Mouse (Mus musculus) forebrain, embryonic 12.5 days (tissue): Measurements from ENCODE around the gene Tex37. TPM values are rescaled to one million over a fixed set of nuclear protein-coding genes. Genes with fewer than 3 reads are reported as not detected.

ENCODE experiments used
- ATAC-seq: fragments of 200-750 bp; cut with Nextera tagmentation; 2 replicates; pipeline ENCODE4 v1.8.0; 2017; ENCODE audit warnings: moderate TSS enrichment; ENCODE audit not compliant: low FRiP score
- H3K27ac ChIP-seq: fragments of 300-500 bp; sonication (generic); 2 replicates; pipeline ENCODE4 v1.5.1; 2016; ENCODE audit warnings: mild to moderate bottlenecking
- H3K27me3 ChIP-seq: fragments of 300-500 bp; sonication (generic); 2 replicates; pipeline ENCODE4 v1.6.1; 2016; ENCODE audit warnings: mild to moderate bottlenecking
- H3K36me3 ChIP-seq: fragments of 300-500 bp; sonication (generic); replicated peaks from 2 replicates; pipeline ENCODE4 v1.6.1; 2016; ENCODE audit warnings: mild to moderate bottlenecking
- H3K4me1 ChIP-seq: fragments of 300-500 bp; sonication (generic); 2 replicates; pipeline ENCODE4 v1.6.1; 2016
- H3K4me2 ChIP-seq: fragments of 300-500 bp; sonication (generic); 2 replicates; pipeline ENCODE4 v1.6.1; 2016; ENCODE audit warnings: mild to moderate bottlenecking, moderate library complexity
- H3K4me3 ChIP-seq: fragments of 300-500 bp; sonication (generic); replicated peaks from 2 replicates; pipeline ENCODE4 v1.5.1; 2016; ENCODE audit warnings: mild to moderate bottlenecking
- H3K9ac ChIP-seq: fragments of 300-500 bp; sonication (generic); 2 replicates; pipeline ENCODE4 v1.6.1; 2016; ENCODE audit warnings: mild to moderate bottlenecking
- H3K9me3 ChIP-seq: fragments of 300-500 bp; sonication (generic); 2 replicates; pipeline ENCODE4 v1.6.1; 2016
- WGBS: fragments of 180-500 bp; shearing (Covaris S2); methylation state at CpG from one replicate; pipeline ENCODE4 v1.1.7; 2016; 5-methylcytosine and 5-hydroxymethylcytosine counted together
- polyA plus RNA-seq: library from polyadenylated mRNA; unstranded; fragments of >200 nt; fragmentation: Nextera tagmentation; extraction: Ambion mirVana; gene quantifications from 2 replicates; pipeline ENCODE4 v1.2.1, GENCODE M21; 2016

Tex37 gene
- polyA plus RNA-seq, 1 experiment from 2014 or later, result not detected

DNA sequence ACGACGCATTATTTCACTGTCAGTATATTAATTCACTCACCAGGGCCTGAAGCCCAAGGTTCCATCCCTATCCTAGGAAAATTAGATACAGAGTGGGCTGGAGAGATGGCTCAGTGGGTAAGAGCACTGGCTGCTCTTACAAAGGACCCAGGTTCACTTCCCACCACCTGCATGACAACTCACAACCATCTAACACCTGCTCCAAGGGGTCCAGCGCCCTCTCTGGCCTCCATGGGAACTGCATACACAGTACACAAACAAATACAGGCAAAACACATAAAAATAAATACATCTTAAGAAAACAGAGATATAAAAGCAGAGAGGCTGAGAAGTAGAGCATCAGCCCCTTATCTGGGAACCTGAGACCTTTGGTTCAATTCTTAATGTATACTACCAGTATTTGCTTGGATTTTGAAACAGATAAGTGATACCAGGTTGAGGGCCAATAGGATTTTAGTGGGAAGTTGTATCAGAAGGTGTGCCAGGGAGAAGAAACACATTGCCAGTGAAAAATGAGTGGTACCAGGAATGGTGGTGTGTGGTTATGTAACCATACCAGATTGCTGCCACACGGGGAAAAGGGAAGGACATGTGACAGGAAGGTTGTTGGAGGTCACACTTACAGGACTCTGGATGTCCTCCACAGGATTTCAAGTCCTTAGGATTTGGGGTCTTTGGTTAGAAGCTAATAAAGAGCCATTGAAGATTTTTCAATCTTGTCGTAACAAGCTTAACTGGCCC is 44.5 kb downstream of the Tex37 start:
- no peak overlapping the region for H3K4me2 ChIP-seq
- H3K27me3 ChIP-seq, result no peaks in the 10 kb centered on the region
- peaks cover 4% of the 10 kb centered on the region; the same call in 1 of the 2 replicates for H3K36me3 ChIP-seq
- no peak for ATAC-seq
- 80% methylated on average over 5 of the region's 5 CpGs for WGBS
- H3K4me1 ChIP-seq, result peaks cover 20% of the 10 kb centered on the region
- no peak overlapping the region for H3K9ac ChIP-seq
- no peak overlapping the region for H3K4me3 ChIP-seq
- no peaks in the 10 kb centered on the region for H3K9me3 ChIP-seq
- H3K27ac ChIP-seq, result no peak overlapping the region

DNA sequence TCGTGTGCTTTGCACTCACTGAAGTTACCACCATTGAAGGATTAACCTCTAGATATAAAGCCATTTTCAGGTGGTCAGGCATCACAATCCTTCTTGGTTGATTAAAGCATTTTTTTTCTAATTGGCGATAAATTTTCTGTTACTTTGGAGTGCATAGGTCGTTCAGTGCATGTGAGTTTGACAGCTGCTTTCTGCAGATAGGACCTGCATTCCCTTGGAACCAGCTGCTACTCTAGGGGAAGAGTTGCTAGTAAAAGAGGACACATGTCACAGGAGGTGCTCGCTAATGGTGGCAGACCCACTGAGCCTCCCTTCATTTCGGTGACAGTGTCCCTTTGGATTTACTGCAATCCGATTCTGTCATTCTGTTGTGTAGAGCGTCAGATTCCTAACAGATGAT is 46.2 kb downstream of the Tex37 start:
- no peak overlapping the region for H3K9ac ChIP-seq
- no peaks in the 10 kb centered on the region for H3K36me3 ChIP-seq
- WGBS, result 71% methylated on average over 7 of the region's 7 CpGs
- peaks cover 16% of the 10 kb centered on the region for H3K4me1 ChIP-seq
- H3K27me3 ChIP-seq, result no peaks in the 10 kb centered on the region
- H3K9me3 ChIP-seq, result no peaks in the 10 kb centered on the region
- H3K27ac ChIP-seq, result peak overlapping the region; percentile 50; the same call in 1 of the 2 replicates
- ATAC-seq, result peak; percentile 45; the same call in 1 of the 2 replicates
- H3K4me3 ChIP-seq, result no peak overlapping the region
- H3K4me2 ChIP-seq, result no peak overlapping the region

DNA sequence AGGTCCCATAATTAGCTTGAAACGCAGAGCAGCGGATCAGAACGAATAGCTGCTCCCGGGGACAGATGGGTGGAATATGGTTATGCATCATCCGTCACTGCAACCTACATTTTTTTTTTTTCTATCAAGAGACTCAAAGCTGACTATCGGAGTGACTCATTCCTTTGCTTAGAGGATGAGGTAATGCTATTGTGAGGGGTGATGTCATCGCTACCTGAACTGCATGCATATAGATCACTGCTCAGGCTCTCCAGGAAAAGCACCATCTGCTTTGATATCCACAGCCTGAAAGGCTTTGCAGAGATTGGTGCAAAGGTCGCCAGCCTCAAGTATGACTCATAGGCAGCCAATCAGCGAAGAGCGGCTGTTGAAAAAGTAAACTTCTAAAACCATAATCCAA is 46.6 kb downstream of the Tex37 start:
- WGBS, result 54% methylated on average over 10 of the region's 10 CpGs
- H3K4me2 ChIP-seq, result peak overlapping the region; percentile 15; the same call in 1 of the 2 replicates
- ATAC-seq, result peak; percentile 88
- H3K9ac ChIP-seq, result no peak overlapping the region
- no peaks in the 10 kb centered on the region for H3K9me3 ChIP-seq
- no peaks in the 10 kb centered on the region for H3K36me3 ChIP-seq
- no peaks in the 10 kb centered on the region for H3K27me3 ChIP-seq
- H3K4me3 ChIP-seq, result no peak overlapping the region
- peak overlapping the region; percentile 50; the same call in 1 of the 2 replicates for H3K27ac ChIP-seq
- H3K4me1 ChIP-seq, result peaks cover 14% of the 10 kb centered on the region

DNA sequence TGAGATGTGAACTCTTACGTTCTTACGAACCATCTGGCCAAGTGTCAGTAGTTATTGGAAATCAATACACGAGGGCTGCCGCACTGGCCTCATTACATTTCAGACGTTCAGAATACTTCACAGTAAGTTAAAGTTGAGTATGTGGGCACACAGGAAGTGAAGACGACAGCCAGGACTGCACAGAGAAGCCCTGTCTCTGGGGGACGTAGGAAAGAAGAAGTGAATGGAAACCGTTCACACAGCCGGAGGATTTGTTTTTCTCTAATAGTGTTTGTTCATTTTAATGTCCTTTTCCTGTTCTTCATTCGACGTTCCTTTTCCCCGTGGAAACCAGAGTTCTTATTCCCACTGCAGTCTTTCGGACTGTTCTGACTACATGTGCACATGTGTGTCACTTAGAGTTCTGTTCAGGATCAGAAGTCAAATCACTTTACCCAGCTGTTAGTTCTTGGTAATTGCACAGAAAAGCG is 47.2 kb downstream of the Tex37 start:
- Histone ChIP-seq H3K27ac (0 out of 2 replicates have a peak overlapping the region, but pooled peaks have one; percentile 46), H3K4me1 (peaks cover 14% of the 10 kb centered on the region), H3K9me3 (no peaks in the 10 kb centered on the region), H3K9ac (no peak overlapping the region), H3K4me3 (no peak overlapping the region), H3K27me3 (no peaks in the 10 kb centered on the region), H3K4me2 (0 out of 2 replicates have a peak overlapping the region, but pooled peaks have one; percentile 15), H3K36me3 (no peaks in the 10 kb centered on the region)
- 76% methylated on average over 14 of the region's 14 CpGs for WGBS
- no peak for ATAC-seq

DNA sequence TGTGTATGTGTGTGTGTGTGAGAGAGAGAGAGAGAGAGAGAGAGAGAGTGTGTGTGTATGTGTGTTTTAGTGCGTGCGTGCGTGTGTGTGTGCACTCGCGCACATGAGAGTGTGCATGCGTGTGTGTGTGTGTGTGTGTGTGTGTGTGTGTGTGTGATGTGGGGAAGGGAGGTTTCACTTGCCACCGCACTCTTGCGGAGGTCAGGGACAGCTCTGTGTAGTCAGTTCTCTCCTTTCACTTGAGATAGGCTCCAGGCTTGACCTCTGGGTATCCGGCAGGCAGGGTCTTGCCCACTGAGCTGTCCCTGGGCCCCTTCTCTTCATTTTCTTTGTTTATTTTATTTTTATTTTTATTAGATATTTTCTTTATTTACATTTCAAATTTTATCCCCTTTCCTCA is 51.4 kb downstream of the Tex37 start:
- Histone ChIP-seq H3K4me2 (no peak overlapping the region), H3K9me3 (no peaks in the 10 kb centered on the region), H3K9ac (no peak overlapping the region), H3K4me1 (peaks cover 10% of the 10 kb centered on the region), H3K27ac (no peak overlapping the region), H3K36me3 (no peaks in the 10 kb centered on the region), H3K27me3 (no peaks in the 10 kb centered on the region), H3K4me3 (no peak overlapping the region)
- 89% methylated on average over 9 of the region's 9 CpGs for WGBS
- ATAC-seq, result no peak

DNA sequence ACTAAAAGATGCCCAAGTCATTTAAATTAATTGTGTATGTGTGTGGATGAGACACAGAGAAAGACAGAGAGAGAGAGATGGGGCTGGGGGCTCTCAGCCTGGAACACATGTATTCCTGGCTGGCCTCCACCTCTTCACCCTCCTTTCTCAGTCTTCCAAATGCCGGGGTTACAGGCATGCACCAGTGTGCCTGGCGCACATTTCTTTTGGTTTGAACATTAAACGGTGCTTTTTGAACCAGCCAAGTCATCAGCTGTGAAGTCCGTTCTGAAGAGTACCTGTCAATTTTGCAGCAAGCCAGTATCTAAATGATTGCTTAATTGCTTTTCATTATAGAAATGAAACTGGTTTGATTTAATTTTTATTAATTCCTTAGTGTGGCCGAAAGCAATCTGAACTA is 52.0 kb downstream of the Tex37 start:
- 79% methylated on average over 5 of the region's 5 CpGs for WGBS
- H3K4me2 ChIP-seq, result no peak overlapping the region

DNA sequence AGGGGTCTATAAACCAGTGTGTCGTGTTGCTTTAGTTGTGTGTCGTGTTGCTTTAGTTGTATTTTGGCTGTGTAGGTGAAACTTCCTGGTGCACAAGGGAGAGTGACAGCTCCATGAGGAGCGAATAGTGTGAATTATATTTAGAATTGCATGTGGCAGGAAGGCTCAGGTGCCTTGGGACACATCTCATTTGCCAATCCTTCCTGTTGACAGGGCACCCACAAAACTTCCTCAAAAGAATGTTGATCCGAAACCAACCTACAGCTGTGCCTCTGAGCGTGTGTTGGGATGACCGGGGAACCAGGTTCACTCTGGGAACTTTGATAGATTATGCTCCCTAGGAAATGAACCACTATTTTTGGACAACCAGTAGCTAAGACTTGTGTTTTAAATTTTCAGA is 54.4 kb downstream of the Tex37 start:
- WGBS, result 91% methylated on average over 6 of the region's 6 CpGs
- no peak overlapping the region for H3K9ac ChIP-seq
- no peak overlapping the region for H3K27ac ChIP-seq
- no peak for ATAC-seq
- H3K4me3 ChIP-seq, result no peak overlapping the region
- no peaks in the 10 kb centered on the region for H3K4me1 ChIP-seq
- H3K27me3 ChIP-seq, result no peaks in the 10 kb centered on the region
- H3K36me3 ChIP-seq, result peaks cover 7% of the 10 kb centered on the region
- no peak overlapping the region for H3K4me2 ChIP-seq
- H3K9me3 ChIP-seq, result no peaks in the 10 kb centered on the region

More for the DNA sequence above, 52.0 kb downstream of the Tex37 start:
- no peak for ATAC-seq
- Histone ChIP-seq H3K4me1 (peaks cover 4% of the 10 kb centered on the region), H3K9ac (no peak overlapping the region), H3K27me3 (no peaks in the 10 kb centered on the region), H3K27ac (no peak overlapping the region), H3K9me3 (no peaks in the 10 kb centered on the region), H3K4me3 (no peak overlapping the region), H3K36me3 (no peaks in the 10 kb centered on the region)

Other genes with a start within 250 kb of the Tex37 start
- gene Rpia, start 126.7 kb downstream of the Tex37 start, polyA plus RNA-seq, result 2.8 and 5.1 TPM in 2 replicates
- gene Eif2ak3, start 74.4 kb downstream of the Tex37 start, polyA plus RNA-seq, result 14.8 and 15.9 TPM in 2 replicates
- 0.20 TPM in 1 of 2 replicates, not detected in the other for gene Foxi3, start 37.6 kb upstream of the Tex37 start, polyA plus RNA-seq
- gene Thnsl2, start 225.5 kb upstream of the Tex37 start, polyA plus RNA-seq, result 3.3 and 3.4 TPM in 2 replicates